Mouse (Mus musculus): ENCODE results near the gene Ptpn9.
"Not testable (repeated sequence)": the region's sequence is repeated elsewhere in the genome, so short reads cannot be mapped to it uniquely, and the experiment has no call there.

Gene Ptpn9

GRCm38 (mm10) chr9:56994286-56995197 lies at the start of gene Ptpn9:
Gene Ptpn9, plus strand, starts transcription at chr9:56994923.
- DNase-seq (ENCODE audit: low read depth, low spot score), result peak; percentile 76

- peak; percentile 36 for DNase-seq (ENCODE audit: low read depth, low spot score)
Observed at GRCm38 (mm10) chr9:56947481-56947880, 47.2 kb upstream of the Ptpn9 start.

DNA sequence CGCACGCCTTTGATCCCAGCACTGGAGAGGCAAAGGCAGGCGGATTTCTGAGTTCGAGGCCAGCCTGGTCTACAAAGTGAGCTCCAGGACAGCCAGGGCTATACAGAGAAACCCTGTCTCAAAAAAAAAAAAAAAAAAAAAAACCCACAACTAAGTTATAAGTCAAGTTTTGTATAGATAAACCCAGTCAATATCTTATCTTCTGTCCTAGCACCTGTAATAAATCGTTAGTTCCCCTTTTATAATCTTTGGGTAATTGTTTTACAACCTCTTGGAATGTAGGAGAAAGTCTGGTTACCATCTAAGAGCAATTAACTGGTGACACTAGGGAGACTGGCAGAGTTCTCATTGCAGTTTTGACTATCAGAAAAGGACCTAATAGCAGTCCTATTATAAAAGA lies 46.0 kb upstream of the Ptpn9 start:
- not testable (repeated sequence) for DNase-seq (ENCODE audit: low read depth, low spot score)

DNA sequence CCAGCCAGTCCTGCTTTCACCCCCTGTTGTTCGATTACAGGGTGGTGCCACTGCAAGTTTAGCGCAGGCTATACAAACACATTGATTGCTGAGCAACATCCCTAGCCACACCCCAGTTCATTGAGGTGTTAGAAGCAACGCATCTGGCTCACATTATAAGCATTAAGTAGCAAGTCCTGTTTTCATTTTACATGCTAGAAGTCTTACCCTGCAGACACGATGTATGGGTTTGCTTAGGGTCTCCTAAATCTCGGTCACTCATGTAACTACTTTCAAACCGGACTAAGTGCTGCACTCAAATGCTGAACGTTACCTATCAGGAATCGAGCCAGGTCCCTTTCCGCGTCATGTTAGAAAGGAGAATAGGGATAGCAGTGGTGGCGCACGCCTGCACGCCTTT lies 45.0 kb upstream of the Ptpn9 start:
- DNase-seq (ENCODE audit: low read depth, low spot score), result no peak

DNA sequence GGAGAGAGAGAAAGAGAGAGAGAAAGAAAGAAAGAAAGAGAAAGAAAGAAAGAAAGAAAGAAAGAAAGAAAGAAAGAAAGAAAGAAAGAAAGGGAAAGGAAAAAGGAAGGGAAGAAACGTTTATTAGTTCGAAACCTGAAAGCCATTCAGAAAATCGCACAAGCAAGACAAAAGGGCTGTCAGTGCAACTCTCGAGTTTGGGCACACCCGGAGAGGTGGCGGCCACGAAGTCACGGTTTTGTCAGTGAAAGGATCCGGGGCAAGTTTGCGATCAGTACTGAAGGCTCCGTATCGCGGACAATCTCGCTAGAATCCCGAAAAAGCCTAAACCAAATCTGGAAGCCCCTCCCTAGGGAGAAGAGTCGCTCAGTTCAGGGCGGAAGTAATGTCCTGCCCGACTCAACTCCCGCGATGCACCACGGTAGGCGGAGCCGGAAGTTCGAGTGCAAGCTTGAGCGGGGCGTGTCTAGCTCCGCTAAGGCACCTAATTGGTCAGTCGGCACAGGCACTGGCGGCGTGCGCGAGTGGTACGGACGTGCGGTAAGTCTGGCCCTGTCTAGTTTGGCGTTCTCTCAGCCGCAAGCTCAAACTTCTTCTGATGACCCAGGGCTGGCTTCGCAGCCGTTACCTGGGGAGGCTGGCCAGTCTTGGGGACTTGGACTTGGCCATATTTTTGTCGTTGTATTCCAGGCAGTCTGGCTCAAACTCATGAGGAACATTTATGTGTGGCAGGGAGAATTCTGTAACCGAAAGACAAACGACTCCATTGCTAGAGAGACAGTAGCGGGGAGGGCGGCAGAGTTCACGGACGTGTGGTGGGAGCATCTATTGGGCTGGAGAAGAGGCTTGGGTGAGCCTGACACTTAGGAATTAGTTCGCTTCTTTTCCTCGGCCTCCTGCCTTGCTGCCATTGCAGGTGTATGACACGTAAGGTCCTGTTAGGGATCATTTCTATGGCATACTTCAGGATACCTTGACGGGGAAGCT lies 44.0 kb upstream of the Ptpn9 start, which contains the start of gene Snupn:
Gene Snupn (plus strand): TSS at position 465 of the 987 bp plus-strand sequence.
- peak; percentile 93 for DNase-seq (ENCODE audit: low read depth, low spot score)

DNA sequence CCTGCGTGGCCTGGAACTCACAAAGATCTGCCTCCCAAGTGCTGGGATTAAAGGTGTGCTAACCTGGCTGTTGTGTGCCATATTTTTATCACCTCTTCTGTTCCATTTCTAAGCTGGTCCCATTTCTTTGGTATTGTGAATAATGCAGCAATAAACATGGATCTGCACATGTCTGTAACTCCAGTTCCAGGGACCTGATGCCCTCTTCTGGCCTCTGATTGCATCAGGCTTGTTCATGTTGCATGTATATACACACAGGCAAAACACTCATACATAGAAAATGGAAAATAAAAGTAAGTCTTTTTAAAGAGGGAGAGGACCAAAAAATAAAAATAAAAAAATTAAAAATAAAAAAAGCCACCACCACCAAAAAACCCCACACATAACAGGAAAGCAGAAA lies 41.2 kb upstream of the Ptpn9 start:
- no peak for DNase-seq (ENCODE audit: low read depth, low spot score)

GRCm38 (mm10) chr9:56956966-56957675 lies 37.6 kb upstream of the Ptpn9 start:
- DNase-seq (ENCODE audit: low read depth, low spot score), result no peak

- no peak for DNase-seq (ENCODE audit: low read depth, low spot score)
Observed at GRCm38 (mm10) chr9:56958689-56959088, 36.0 kb upstream of the Ptpn9 start.

- DNase-seq (ENCODE audit: low read depth, low spot score), result no peak
Observed at GRCm38 (mm10) chr9:56961591-56961990, 33.1 kb upstream of the Ptpn9 start.

GRCm38 (mm10) chr9:56970158-56970557 lies 24.6 kb upstream of the Ptpn9 start:
- DNase-seq (ENCODE audit: low read depth, low spot score), result no peak

DNA sequence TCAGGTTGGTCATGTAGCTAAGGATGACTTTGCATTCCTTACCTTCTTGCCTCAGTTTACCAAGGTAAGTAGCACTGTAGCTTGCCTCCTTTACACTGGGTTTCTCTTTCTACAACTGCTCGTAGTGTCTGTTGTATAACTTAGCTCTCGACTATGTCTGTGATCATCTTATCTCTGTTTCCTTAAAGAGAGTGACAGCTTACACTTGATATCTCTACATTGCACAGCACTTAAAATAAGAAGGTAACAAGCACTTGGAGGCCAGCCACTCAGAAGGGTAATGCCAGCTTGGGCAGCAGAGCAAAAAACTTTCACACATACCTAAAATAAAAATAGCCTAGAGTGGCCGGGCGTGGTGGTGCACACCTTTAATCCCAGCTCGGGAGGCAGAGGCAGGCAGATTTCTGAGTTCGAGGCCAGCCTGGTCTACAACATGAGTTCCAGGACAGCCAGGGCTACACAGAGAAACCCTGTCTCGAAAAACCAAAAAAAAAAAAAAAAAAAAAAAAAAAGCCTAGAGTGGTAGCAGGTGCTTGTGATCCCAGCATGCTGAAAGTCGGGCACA lies 20.7 kb upstream of the Ptpn9 start:
- DNase-seq (ENCODE audit: low read depth, low spot score), result no peak

DNA sequence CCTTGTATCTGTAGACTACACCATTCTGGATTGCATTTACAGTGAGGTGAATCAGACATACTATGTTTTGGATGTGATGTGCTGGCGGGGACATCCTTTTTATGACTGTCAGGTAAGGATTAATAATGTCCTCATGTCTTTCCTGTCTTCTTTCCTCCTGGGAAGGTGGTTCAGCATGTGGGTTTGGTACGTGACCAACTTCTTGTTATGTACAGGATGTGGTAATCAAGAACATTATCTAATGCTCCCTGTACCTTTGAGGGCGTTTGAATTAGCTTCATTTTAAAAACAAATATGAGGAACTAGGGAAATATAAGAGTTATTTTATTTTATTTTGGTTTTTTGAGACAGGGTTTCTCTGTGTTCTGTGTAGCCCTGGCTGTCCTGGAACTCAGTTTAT lies 19.5 kb upstream of the Ptpn9 start:
- DNase-seq (ENCODE audit: low read depth, low spot score), result no peak

DNA sequence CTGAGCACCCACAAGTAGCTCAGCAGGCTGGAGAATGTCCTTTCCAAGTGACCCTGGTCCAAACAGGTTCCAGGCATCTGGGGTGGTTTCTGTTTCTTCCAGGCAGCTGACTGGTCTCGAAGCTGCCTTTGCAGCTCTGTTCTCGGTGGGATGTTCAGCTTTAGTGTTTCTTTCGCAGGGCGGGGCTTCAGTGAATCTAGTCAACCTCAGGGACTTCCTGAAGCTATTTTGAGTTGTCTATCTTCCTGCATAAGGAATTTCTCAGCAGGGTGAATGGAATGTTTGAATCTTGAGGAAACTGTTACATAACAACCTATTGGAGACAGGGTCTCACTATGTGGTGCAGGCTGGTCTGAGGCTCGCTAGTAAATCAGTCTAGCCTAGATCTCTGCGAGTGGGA lies 14.5 kb upstream of the Ptpn9 start:
- DNase-seq (ENCODE audit: low read depth, low spot score), result no peak

GRCm38 (mm10) chr9:56981502-56981901 lies 13.2 kb upstream of the Ptpn9 start:
- no peak for DNase-seq (ENCODE audit: low read depth, low spot score)

GRCm38 (mm10) chr9:56995198-56996027 lies 690 bp downstream of the Ptpn9 start:
- peak; percentile 5 for DNase-seq (ENCODE audit: low read depth, low spot score)

DNA sequence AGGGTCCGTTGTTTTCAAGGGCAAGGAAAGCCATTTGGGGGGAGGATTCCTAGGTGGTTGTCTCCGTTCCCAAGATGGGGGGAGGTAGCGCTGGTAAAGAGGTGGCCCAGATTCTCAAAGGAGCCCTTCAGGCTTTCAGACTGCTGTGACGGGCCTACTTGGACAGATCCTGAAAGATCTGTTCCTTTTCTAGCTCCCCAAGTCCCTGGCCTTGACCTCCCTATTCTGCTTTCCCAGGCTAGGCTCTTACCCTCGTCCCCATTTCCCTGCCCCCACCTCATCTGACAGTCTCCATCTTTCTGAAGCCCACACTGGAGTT lies 1.3 kb downstream of the Ptpn9 start:
- peak; percentile 3 for DNase-seq (ENCODE audit: low read depth, low spot score)

DNA sequence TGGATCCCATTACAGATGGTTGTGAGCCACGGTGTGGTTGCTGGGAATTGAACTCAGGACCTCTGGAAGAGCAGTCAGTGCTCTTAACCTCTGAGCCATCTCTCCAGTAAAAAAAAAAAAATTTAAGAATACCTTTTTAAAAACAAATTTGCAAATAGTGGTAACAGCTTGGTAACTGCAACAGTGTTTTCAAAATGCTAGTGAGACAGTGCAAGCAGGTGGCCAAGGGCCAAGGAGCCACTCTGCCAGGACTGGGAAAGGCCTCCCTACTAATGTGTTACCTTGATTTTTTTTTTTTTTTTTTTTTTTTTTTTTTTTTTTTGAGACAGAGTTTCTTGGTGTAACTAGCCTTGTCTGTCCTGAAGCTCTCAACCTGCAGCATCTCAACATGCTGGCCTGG lies 2.5 kb downstream of the Ptpn9 start:
- DNase-seq (ENCODE audit: low read depth, low spot score), result not testable (repeated sequence)

DNA sequence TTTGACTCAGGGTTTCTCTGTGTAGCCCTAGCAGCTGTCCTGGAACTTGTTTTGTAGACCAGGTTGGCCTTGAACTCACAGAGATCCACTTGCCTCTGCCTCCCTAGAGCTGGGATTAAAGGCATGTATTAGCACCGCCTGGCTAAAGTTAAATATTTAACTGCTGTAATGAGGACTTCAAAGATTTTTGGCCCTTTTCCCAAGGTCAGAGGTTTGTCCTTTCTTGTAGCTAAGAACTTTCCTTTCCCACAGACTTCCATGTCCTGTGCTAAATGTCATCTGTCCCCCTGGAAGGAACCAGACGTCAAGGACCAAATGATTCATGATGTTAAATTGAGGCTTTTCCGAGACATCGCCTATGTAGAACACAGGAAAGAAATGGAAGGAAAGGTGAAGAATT lies 8.3 kb downstream of the Ptpn9 start:
- no peak for DNase-seq (ENCODE audit: low read depth, low spot score)

DNA sequence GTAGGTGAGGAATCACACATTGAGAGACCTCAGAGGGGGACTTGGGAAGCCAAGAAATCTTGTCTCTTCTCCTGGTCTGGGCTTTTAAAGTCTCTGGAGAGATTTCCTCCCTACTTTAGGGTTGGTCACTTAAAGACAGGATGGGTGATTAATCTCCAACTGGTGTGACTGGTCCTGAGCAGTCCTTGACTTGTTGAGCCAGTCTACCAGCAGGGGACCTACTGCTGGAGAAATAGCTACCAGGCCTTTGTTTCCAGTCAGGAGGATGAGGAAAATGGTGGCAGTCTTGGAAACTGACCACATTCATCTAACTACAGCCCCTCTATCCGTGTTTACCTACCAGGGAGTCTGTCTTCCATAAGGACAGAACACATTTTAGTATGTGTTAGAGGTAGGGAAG lies 17.7 kb downstream of the Ptpn9 start:
- DNase-seq (ENCODE audit: low read depth, low spot score), result no peak

DNA sequence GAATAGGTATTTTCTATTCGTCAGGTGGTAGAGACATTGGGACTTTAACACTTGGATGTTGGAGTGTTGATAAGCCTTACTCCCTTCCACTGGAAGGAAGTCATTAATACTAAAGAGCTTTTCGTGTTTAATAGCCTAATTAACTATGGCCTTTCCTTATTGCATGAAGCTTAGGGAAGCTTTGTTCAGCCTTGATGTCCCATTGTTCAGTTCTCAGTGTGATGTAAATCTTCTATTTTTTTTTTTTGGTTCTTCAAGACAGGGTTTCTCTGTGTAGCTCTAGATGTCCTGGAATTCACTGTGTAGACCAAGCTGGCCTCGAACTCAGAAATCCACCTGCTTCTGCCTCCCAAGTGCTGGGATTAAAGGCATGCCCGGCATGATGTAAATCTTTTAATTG lies 18.2 kb downstream of the Ptpn9 start:
- no peak for DNase-seq (ENCODE audit: low read depth, low spot score)

DNA sequence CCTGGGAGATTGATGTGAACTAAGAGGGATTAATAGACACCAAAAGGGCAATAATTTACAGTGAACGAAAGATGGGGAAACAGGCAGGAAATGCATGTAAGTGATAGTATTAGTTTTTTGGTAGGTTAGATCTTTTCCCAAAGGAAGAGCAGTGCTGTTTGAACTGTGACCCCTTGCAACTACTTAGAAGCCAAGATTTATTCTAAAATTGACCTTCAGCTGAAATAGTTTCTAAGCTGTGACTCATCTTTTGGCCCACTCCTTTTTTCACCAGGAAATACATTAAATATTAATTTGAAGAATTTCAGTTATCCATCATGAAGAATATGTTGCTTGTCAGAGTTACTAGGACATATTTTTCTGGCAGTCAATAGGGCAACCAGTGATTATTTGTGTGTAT lies 19.0 kb downstream of the Ptpn9 start:
- no peak for DNase-seq (ENCODE audit: low read depth, low spot score)

Measured in retina, postnatal 7 days (tissue).